Mouse (Mus musculus) embryonic fibroblast, embryonic 13.5 days (primary cell): ENCODE measurements around the gene Phf7. TPM values are rescaled to one million over a fixed set of nuclear protein-coding genes. Genes with fewer than 3 reads are reported as not detected.

Experiments
- H3K27ac ChIP-seq: 2 replicates; pipeline ENCODE4 v1.5.1; 2012; ENCODE audit warnings: low read length, control low read depth, inconsistent platforms; ENCODE audit not compliant: insufficient read depth
- H3K4me1 ChIP-seq: 2 replicates; pipeline ENCODE4 v1.6.1; 2011; ENCODE audit warnings: low read length; ENCODE audit not compliant: control insufficient read depth, insufficient read depth
- H3K4me3 ChIP-seq: 2 replicates; pipeline ENCODE4 v1.5.1; 2011; ENCODE audit warnings: mild to moderate bottlenecking, control low read depth, low read length; ENCODE audit not compliant: insufficient read depth
- CTCF ChIP-seq: IDR thresholded peaks from 2 replicates; pipeline ENCODE4 v1.5.1; 2011; ENCODE audit warnings: mild to moderate bottlenecking, control low read depth, low read length, moderate library complexity, borderline replicate concordance; ENCODE audit not compliant: insufficient read depth
- POLR2A ChIP-seq: IDR thresholded peaks from 2 replicates; pipeline ENCODE4 v1.6.1; 2011; ENCODE audit warnings: low read depth, mild to moderate bottlenecking, control low read depth, low read length, moderate library complexity
- polyA plus RNA-seq: library from polyadenylated mRNA; stranded (reverse); fragments of >200 nt; gene quantifications from 2 replicates; pipeline ENCODE4 v1.2.4, GENCODE M21; 2011; ENCODE audit warnings: low read depth; ENCODE audit not compliant: missing spikeins, insufficient read length

Gene Phf7
- polyA plus RNA-seq, 1 experiment: 6.5 TPM

- peak overlapping the region; percentile 77 for H3K27ac ChIP-seq
- H3K4me1 ChIP-seq: 0 out of 2 replicates have a peak, but pooled peaks cover 2% of the 10 kb centered on the region
- TF ChIP-seq CTCF (no peak), POLR2A (no peak)
These were observed 45.9 kb downstream of the Phf7 start for GRCm38 (mm10) chr14:31205244-31205561.

GRCm38 (mm10) chr14:31204844-31205243, 46.3 kb downstream of the Phf7 start:
- peaks cover 4% of the 10 kb centered on the region; the same call in 1 of the 2 replicates for H3K4me1 ChIP-seq
- peak overlapping the region; percentile 92 for H3K4me3 ChIP-seq
- H3K27ac ChIP-seq: peak overlapping the region; percentile 77
- TF ChIP-seq CTCF (no peak), POLR2A (no peak; the same call in 1 of the 2 replicates)

More at GRCm38 (mm10) chr14:31205244-31205561, 45.9 kb downstream of the Phf7 start:
- peak overlapping the region; percentile 92 for H3K4me3 ChIP-seq

DNA sequence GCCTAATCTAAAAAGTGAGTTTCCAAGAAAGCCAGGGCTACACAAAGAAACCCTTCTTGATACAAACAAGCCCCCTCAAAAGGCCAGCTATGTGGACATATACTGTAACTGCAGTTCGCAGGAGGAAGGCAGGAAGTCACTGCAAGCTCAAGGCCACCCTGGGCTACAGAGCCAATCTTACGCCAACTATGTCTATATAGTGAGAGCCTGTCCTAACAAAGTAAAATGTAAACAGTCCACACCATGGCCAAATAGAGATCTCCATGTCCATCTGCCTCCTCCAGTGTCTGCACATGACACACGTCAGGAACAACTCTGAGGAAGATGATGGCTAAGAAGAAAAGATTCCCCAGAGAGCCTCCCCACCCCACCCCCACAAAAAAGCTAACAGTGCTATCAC, 51.1 kb downstream of the Phf7 start:
- Histone ChIP-seq H3K4me1 (peaks cover 13% of the 10 kb centered on the region), H3K4me3 (no peak overlapping the region), H3K27ac (no peak overlapping the region)
- TF ChIP-seq POLR2A (no peak), CTCF (no peak)

GRCm38 (mm10) chr14:31199599-31199998, 51.5 kb downstream of the Phf7 start:
- no peak for TF ChIP-seq POLR2A
- no peak for TF ChIP-seq CTCF
- H3K4me3 ChIP-seq: no peak overlapping the region

DNA sequence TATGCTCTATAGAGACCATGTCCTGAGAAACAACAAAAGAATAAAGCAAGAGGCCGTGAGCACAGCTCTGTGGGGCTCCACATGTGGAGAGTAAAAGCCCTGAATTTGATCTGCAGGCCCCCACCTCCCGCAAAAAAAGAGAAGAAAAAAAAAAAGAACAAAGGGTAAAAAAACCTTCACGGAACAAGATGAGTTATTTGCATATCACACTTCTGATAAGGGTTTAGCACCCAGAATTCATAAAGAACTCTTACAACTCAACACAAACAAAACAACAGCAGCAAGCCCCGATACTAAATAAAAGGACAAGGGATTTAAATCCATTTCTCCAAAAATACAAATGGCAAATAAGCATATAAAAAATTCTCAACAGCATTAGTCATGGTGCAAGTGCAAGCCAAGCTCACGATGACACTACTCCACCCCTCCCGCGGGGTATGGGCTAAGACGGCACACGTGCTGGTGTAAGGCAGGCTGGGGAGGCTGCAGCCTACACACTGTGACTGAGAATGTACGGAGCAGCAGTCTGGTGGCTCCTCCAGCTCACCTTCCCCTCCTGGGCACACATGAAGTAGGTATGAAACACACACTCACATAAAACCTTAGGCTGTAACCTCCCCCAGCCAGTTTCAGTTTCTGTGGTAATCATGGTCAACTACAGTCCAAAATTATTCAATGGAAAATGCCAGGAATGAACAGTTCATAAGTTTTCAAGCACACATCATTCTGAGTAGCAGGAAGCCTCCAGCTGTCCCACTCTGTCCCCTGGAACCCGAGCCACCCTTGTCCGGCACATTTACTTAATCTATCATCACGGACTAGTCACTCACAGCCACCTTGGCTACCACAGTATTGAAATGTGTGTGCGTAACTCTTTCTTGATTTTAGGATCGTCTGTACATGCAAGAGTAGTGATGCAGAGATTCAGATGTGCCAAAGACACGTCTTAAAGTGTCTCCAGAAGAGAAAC, 53.3 kb downstream of the Phf7 start:
- peak overlapping the region; percentile 25 for H3K27ac ChIP-seq
- H3K4me1 ChIP-seq: peaks cover 12% of the 10 kb centered on the region
- H3K4me3 ChIP-seq: no peak overlapping the region
- TF ChIP-seq CTCF (no peak), POLR2A (0 out of 2 replicates have a peak, but pooled peaks have one; percentile 21)

More at GRCm38 (mm10) chr14:31199599-31199998, 51.5 kb downstream of the Phf7 start:
- Histone ChIP-seq H3K27ac (no peak overlapping the region), H3K4me1 (peaks cover 14% of the 10 kb centered on the region)

GRCm38 (mm10) chr14:31195968-31196367, 55.1 kb downstream of the Phf7 start:
- H3K27ac ChIP-seq: no peak overlapping the region
- H3K4me3 ChIP-seq: no peak overlapping the region
- peaks cover 14% of the 10 kb centered on the region for H3K4me1 ChIP-seq
- no peak for TF ChIP-seq POLR2A
- peak; percentile 24; the same call in 1 of the 2 replicates for TF ChIP-seq CTCF

- TF ChIP-seq CTCF: no peak
- no peak for TF ChIP-seq POLR2A
- Histone ChIP-seq H3K4me1 (peaks cover 14% of the 10 kb centered on the region), H3K4me3 (no peak overlapping the region), H3K27ac (no peak overlapping the region)
These were observed 55.6 kb downstream of the Phf7 start for GRCm38 (mm10) chr14:31195521-31195920.

DNA sequence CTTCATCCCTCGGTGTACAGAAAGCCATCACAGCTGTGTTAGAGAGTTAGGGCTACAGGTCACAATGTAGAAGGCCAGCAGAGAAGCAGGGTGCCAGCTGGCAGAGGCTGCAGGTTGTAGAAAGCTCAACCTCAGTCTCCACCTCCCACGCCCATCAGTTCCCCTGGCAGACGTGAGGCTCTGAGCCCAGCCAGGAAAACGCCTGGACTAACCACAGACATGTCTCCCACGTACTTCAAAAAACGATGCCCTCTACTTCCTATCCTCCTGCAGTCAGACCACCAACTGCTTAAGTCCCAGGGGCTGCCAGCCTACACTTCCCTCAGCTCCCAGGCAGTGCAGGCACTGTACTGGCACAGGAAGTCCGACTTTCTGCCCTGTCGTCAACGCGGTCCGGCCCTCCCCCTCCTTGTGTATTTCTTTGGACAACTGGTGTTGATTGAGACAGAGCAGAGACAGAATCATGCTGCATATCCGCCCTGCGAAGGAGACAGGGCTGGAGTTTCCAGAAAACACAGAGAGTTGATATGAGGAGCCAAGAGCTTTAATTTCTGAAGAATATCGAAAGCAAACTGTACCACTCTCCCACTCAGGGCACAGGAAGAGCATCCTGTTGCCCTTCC, 56.1 kb downstream of the Phf7 start:
- TF ChIP-seq CTCF (no peak), POLR2A (no peak)
- Histone ChIP-seq H3K4me1 (peaks cover 13% of the 10 kb centered on the region), H3K27ac (no peak overlapping the region), H3K4me3 (no peak overlapping the region)

- Histone ChIP-seq H3K27ac (no peak overlapping the region), H3K4me1 (peaks cover 15% of the 10 kb centered on the region), H3K4me3 (no peak overlapping the region)
- no peak for TF ChIP-seq CTCF
- TF ChIP-seq POLR2A: no peak
These were observed 56.7 kb downstream of the Phf7 start for GRCm38 (mm10) chr14:31194441-31194840.
